Mouse (Mus musculus) urinary bladder, adult 18-20 months (tissue): ENCODE data around the gene Srd5a1.
"Not testable (repeated sequence)": the region's sequence is repeated elsewhere in the genome, so short reads cannot be mapped to it uniquely, and the experiment has no call there.

Source experiments
- DNase-seq, 2 experiments: peaks; one replicate each; pipeline ENCODE4 v3.0.0; 2022; ENCODE audit warnings: low spot score in 2 of 2, mixed read lengths in 2 of 2

The Srd5a1 gene

DNA sequence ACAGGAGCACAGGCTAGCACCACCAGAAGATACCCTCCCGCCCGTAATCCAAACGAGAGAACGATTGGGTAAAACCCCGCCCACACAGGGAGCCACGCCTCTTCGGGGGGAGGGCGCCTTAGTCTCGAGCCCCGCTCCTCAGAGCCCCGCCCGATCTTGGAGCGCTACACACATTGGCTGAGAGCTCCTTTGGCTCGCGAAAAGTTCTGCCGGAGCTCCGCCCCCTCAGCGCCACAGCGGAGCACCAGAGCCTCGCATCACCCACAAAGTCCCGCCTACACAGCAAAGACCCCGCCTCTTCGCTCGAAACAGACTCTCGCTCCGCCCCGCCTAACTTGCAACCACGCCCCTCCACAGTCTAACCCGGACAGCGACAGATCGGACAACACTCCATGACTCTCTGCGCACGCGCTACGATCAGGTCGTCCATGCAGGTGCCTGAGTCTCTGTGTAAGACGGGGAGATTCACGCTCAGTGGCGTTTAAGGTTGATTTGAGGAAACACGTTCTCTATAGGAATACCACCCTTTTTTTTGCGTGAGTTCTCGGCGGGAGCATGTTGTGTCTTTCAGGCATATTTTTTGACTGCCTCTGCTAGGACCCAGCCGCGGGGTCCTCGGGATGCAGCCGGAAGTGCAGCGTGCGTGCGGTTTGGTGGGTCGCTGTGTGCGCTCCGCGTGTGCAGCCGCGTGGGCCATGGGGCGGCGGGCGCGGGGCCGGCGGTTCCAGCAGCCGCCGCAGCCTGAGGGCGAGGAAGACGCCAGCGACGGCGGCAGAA lies at the start of gene Srd5a1:
Srd5a1 (minus strand) TSS at position 45 of the 777 bp plus-strand sequence.
- peak; percentile 99 for DNase-seq

DNA sequence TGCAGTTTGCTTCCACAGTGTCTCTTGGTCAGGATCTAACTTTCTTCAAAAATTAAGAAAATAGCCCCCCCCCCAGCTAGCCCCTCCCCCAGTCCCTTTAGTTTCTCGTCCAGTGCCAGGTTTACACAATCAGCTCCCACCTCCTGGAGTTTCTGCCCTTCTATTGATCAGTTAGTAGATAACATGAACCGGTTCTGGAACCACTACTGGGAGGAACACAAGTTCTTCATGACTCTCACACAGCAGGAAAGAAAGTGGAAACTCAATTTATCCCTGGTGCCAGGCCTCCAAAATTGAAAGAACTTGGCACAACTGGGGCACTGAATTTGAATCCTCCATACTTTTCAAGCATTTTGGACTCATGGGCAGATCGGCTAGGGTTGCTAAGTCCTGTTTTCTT lies 43.3 kb upstream of the Srd5a1 start:
- no peak for DNase-seq

DNA sequence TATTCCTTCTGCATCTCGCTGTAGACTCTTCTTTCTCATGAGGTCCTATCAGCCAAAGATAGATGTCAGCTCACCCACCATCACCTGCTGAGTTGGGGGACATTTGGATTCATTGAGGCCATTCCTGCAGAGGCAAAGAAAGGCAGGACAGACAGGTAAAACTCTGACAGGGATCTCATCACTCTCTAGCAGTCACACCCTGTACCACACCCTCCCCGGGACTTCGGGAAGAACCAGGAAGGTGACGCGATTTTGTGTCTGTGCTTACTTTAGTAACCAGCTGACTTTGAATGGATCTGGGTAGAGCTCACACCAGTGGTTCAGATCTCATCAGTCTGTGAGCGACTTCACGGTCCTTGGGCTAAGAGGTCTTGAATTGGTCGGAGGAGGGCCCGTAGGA lies 35.2 kb upstream of the Srd5a1 start:
- DNase-seq = no peak

DNA sequence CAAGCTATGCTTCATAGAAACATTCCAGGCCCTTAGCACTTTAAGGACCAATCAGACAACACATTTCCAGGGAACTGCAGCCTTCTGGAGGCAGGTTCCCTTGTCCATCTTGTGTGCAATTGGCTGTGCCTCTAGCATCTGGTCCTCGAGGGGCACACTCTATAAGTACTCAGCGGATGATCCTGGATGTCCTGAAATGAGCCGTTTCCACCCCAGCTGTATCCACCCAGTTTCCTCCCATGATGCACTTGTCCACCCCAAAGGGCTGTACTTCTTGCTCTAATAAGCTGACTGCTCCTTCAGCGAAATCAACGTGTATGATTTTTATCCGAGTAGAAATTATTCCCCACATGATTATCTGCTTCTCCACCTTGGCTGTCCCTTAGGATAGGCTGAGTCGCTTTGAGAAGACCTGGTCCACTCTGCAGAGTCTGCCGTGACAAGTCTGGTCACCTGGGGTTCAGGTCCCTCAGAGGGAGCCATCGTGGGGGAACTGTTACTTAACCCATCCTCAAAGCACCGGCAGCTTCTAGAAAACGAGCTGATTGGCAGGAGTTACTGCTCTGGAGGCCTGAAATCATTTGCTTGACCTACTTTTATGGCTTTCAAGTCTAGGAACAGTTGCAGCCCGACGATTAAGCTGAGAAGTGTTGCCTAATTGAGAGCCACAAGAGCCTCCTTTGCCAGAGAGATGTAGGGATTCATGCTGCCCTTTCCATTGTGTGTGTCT lies 34.6 kb upstream of the Srd5a1 start:
- no peak for DNase-seq

DNA sequence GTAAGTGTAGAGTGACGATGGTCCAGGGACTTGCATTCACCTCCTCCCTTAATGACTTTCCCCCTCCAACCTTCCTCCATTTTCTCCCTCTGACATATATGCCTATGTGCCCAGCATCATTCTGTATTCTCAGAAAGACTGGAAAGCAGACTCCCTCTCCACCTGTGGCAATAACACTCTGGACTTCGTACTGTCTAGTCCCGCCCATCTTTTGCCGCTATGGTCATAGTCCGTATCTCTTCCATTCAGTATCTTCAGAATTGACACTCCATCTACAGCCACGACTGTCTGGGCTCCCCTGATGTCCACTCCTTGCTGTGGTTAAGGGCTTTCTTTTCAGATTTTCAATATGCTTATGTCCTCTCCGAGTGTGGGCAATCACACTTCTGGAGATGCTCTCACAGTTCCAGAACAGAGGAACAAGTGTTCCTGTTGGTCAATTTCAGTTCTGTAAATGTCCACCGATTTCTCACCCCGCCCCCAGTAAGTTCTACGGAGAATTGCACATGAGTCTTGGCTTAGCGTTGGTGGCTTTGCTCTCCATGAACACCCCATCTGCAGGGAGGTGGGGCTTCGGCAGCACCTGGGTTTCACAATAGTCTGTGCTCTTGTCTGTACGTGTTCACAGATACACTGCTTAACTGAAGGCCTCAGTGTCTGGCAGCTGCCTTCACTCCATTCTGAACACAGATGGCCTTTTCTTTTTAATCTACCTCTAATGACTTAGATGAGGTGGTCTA lies 33.4 kb upstream of the Srd5a1 start:
- no peak for DNase-seq

DNA sequence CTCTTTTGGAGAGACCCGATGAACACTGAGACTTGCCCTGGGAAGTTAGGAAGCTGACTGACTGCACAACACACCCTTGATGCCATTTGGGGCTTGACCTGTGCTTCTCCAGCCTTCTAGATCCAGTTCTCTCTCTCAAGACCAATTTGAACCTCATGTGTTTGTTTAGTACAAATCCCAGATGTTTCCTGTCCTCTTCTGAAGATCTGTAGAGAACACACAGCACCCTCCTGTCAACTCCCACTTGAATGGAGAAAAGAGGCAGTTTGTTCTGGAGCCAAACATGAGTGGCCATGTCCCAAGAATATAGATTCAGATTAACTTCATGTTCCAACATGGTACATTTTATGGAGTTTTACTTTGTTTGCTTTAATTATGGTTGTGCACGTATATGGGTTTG lies 32.7 kb upstream of the Srd5a1 start:
- no peak for DNase-seq

DNA sequence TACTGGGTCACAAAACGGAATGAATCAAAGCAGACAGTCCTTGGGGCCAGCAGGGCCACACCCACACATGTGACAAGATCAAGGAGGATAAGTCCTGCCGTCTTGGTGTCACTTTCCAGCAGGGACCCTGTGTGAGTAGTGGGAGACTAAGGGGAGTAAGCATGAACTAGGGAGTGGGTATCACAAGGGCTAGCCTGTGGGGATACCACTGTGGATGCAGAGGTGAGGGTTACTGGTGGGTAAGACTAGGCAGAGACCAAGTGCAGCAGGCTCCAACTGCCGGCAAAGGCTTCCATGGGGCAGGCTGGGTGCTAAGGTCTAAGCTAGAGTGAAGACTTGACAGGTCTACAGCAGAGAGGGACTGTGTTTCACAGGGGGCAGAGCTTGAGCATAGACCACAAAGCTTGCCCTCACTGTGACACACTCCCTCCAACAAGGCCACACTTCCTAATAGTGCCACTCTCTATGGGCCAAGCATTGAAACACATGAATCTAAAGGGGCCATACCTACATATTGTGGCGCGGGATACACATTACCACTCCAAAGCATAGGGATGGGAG lies 31.5 kb upstream of the Srd5a1 start:
- no peak for DNase-seq

DNA sequence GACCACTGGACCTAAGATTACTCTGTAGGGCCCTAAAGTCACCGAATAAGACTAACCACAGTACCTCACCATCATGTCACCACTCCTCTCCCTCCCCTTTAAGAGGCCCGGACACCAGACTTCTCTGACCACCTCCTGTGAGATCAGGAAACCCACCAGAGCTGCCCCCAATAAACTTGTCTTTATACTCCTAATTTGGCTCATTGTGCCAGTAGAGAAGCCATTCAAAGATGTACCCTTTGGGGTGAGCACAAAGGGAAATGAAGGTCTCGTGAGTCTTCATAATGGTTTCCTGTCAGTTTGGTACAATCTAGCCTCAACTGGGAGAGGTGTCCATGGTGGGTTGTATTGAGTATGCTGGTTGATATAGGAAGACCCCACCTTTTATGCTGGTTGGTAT lies 29.8 kb upstream of the Srd5a1 start:
- DNase-seq = no peak

DNA sequence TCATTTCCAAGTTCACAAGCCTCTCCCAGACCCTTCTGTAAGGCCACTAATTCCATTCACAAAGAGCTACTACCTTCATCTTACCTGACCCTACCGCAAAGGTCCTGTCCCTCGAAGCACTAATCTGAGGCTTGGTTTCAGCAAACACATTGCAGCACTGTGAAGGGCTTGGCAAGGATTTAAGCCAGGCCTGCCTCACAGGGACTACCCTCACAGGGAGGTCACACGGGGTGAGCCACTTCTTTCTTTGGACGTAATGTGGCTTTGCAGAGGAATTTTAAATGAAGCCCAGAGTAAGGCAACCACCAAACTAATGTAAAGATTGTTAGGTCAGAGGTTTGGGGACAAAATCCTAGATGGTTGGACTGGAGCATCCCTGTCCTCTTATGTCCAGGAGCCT lies 29.3 kb upstream of the Srd5a1 start:
- no peak for DNase-seq

DNA sequence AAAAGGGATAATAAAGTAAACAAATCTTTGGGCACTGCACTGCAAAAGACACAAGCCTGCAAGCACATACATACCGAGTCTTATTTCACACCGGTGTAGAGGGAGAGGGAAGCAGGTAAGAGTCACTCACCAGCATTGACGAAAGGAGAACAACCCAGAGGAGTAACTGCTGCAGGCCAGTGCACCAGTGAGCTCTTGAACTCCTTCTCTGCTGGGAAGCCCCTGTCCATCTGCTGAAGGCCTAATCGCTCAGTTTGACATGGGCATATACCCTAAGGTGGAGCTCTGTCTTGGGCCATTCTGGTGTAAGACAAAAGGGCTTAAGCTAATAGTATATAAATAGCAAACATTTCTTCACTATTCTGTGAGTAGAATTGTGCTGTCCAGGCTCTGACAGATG lies 28.9 kb upstream of the Srd5a1 start:
- DNase-seq = no peak

DNA sequence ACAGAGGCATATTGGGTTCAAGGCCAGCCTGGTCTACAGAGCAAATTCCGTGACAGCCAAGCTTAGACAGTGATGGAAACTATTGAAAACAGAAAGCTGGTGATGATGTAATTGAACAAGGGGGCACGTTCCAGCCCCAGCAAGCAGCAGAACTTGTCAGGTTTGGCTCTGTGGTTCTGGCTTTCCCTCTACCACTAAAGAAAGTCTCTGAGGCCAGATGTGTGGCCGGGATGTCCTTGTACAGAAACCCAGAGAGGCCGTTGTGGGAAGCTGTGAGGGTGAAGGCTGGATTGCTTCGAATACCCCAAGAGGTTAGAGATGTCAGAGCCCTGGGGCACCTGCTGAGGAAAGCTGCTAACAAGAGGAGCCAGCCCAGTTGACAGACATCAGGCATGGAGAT lies 28.0 kb upstream of the Srd5a1 start:
- no peak for DNase-seq

DNA sequence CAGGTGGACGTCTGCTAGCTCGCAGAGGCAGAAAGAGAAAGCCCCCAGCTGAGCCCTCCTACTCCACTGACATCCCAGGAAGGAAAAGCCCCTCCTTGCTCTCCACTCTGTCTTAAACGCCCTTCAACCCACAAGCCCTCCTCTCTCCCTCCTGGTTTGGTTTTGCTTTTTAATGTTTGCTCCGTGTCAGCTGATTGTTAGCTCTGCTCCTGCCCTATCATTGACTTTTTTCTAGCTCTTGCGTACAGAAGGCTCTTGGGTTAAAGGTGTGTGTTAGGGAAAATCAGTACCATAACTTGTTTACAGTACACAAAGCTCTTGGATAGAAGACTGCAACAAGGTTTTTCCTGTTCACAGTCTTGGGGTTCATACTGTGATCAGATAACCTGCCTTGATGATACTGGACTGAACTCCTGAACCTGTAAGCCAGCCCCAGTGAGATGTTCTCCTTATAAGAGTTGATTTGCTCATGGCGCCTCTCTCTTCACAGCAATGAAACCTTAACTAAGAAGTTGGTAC lies 26.9 kb upstream of the Srd5a1 start:
- DNase-seq = no peak

DNA sequence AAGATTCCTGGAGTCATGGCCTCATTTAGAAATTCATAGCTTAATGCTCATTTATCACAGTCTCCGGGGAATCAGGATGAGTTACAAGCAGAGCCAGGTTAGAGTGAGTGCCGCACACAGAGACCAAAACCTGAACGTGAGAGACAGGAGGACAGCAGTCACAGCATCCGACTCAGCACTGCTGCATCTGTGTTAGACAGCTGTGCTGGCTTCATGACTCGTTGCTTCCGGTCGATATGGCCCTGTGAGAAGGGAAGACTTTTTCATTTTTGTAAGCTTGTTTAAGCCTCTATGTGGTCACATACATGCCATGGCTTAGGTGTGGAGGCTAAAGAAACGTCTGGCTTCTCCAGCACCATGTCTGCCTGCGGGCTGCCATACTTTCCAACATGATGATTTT lies 26.4 kb upstream of the Srd5a1 start:
- no peak for DNase-seq

DNA sequence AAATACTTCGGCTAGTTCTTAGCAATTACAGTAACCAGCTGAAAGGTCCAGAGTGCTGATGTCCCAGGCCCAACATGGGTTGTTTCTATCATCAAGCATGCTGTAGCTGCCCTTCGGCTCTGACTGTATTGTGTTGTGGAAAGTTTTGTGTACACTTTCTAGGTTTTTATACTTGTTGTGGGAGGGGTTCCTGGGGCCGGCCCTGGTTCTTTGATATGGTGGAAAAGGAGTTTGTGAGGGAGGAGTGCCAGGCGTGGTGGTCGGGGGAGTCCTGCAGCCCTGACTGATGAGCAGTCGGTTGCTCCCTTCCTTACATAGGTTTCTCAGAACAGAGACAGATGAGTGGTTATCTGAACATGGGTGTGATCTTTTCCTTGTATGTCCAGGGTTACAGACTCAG lies 25.6 kb upstream of the Srd5a1 start:
- no peak for DNase-seq

DNA sequence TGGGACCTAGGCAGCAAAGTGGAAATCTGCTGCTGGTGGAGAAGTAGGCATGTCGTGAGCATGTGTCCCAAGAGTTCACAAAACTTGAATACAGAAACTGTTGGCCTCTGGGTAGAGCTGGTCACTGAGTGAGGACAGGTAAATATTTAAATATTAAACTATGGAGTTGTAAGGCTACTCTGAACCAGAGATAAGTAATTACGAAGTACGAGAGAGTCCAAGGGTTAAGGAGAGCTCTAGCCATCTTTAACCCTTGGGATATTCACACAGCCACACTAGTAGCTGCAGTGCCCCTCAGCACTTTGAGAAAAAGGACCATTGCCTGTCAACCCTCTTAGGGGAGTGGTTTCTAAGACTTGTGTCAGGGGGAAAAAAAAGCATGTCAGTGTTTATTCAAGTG lies 25.1 kb upstream of the Srd5a1 start:
- no peak for DNase-seq

DNA sequence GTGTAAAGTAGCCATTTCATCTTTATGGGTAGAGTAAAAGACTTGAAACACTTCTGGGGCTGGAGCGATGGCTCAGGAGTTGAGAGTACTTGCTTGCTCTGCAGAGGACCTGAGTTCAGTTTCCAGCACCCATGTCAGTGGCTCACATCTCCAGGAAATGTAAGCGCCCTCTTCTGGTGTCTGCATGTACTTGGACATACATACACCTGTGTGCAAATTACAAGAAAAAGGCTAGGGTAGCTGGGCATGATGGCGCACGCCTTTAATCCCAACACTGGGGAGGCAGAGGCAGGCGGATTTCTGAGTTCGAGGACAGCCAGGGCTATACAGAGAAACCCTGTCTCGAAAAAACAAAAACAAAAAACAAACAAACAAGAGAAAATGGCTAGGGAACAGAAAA lies 24.6 kb upstream of the Srd5a1 start:
- not testable (repeated sequence) for DNase-seq

DNA sequence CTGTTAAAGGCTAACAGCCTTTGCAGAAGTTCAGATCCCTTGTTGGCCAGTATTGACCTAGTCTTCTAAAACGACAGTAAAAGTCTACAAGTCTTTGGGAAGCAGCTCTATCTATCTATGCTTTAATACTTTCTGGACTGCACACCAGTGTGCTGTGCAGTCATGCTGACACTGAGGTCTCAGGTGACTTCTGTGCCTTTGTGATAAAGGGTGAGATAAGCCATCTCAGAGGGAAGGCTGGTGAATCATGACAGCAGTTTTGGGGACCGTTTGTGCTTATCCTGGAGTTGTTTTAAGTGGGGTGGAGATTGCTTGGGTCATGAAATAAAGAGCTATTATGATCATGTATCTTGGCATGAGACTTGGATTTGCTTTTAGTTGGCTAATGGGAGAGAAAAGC lies 22.7 kb upstream of the Srd5a1 start:
- DNase-seq = no peak

DNA sequence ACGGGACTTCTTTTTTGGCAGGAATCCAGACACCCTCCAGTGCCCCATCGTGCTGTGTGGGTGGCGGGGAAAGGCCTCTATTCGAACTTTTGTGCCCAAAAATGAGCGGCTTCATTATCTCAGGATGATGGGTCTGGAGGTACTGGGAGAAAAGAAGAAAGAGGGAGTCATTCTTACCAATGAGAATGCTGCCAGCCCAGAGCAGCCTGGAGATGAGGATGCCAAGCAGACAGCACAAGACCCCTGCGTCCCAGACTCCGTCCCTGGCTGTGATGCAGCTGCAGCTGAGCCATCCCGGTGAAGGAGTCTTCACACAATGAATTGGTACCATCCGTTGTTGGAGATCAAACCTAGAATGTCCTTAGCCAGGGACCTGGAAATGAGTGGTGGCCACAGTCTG lies 22.3 kb upstream of the Srd5a1 start:
- no peak for DNase-seq

DNA sequence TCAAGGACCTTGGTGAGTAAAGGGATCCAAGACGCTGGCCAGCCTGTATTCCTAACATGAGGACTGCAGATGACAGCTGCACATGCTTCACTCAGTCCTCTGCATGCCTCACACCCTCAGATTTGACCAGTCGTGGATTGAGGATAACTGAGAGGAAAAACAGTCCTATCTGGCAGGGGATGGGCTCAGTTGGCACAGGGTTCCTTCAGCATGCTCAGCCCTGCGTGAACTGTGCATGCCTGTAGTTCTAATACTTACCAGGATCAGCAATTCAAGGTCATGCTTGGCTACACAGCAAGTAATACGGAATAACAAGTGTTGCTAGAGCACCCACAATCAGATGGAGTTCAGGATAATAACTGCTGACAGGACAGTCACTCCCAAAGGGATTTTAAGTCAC lies 20.4 kb upstream of the Srd5a1 start:
- no peak for DNase-seq

DNA sequence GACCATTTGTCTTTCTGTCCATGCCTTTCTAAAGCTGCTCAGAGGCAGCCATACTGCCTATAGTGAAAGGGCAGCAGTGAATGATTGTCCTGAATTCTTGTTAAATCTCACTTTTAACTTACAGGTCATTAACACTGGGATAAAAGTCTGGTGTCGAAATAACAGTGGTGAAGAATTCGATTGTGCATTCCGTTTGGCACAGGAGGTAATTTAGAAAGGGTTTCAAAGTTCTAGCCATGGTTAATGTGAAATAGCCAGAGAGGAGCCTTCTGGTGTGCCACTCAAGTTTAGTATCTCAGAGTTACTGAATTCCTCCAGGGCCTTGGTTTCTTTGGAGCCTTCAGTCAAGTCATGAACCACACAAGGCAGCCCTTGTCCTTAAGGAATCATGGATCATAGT lies 19.9 kb upstream of the Srd5a1 start:
- no peak for DNase-seq

DNA sequence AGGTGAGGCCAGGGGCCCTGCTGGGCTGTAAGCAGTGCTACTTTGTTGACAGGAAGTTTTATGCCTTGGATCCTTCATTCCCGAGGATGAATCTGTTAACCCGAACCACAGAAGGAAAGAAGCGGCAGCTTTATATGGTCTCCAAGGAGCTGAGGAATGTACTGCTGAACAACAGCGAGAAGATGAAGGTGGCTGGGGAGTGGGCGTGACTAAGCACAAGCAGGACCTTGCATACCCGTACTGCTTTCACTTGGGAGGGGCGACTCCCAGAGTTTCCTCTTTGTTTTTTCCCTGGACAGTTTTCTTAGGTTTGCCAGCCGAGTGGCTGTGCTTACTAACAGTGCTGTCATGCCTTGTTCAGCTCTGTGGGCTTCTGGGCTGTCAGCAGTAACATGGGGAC lies 19.3 kb upstream of the Srd5a1 start:
- no peak for DNase-seq

DNA sequence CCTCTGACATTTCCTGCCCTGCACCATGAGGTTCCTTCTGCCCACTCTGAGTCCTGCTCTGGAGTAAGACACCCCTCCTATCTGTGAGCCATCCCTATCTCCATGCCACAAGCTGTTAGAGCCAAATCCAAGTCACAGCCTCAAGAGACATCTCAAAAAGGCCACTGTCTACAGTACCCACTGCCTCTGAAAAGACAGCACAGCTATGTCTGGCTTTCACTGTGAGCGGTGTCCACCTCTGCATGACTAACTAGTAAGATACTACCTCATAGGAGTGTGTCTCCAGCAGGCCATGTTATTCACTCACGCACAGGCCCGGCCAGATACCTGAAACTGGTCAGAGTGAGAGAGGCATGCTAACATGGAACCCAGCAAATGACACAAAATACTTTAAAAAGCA lies 16.7 kb upstream of the Srd5a1 start:
- no peak for DNase-seq
